Mouse (Mus musculus): ENCODE results near the gene Notch1.

DNA sequence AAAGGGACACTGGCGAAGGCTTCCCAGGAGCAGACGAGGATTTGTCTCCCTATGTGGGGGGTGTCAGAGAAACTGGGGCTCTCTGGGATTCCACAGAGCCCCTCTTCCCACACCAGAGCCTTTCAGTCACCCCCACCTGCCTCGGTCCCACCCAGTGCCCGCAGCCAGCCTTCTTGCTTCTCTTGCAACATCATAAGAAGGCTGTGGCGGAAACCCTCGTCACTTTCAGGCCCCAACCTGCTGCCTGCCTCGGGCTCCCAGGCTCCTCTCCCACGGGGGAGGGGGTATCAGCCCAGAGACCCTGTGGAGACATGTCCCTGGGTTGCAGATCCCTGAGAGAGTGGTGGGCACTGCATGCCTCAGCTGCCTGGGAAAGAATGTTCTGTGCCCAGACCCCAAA lies 35.0 kb upstream of the Notch1 start:
- TF ChIP-seq CTCF (IDR thresholded peaks at IDR 0.05; ENCODE audit: low read depth, low read length) (no peak), POLR2A (IDR thresholded peaks at IDR 0.05; ENCODE audit: extremely low read depth, insufficient read depth, low read length) (no peak)
